Mouse (Mus musculus) heart, adult 2 months (tissue): Measurements from ENCODE around the gene H2afz.

Experiments
- CTCF ChIP-seq: fragments of 200-600 bp; IDR thresholded peaks from 2 replicates; pipeline ENCODE4 v1.8.1; 2022; ENCODE audit warnings: antibody characterized with exemption, mild to moderate bottlenecking, moderate library complexity
- EP300 ChIP-seq: fragments of 200-500 bp; IDR thresholded peaks from 2 replicates; pipeline ENCODE4 v1.6.1; 2011; ENCODE audit warnings: low read depth, low read length, control low read depth; ENCODE audit not compliant: insufficient read depth

DNA sequence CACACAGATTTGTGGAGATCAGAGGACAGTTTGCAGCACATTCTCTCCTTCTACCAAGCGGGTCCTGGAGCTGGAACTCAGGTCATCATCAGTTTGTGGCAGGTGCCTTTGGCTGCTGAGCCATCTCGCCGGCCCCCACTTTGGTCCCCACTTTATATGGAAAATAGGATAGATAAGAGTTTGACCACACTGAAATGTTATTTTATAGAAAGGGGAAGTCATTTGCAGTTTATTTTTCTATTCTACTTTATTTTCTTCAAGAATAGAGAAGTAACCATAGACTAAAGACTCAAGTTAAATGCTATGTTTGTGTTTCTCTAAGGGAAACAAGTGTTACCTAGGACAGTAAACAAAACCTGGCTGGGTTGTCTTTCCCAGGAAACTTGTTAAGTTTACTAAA is 32.6 kb downstream of the H2afz start:
- no peak for TF ChIP-seq CTCF
- no peak for TF ChIP-seq EP300
